In genomic region chr8:57653768-57654125, GRCm38 (mm10) we compare ENCODE assay signal across 8 mouse cellular contexts. TPM values are rescaled to one million over a fixed set of nuclear protein-coding genes. Genes with fewer than 3 reads are reported as not detected.
A peak's percentile ranks its signal among the peaks of the same experiment; 100 is the strongest.
DNase-seq lines count a peak whose midpoint lies in the region; ATAC-seq and TF ChIP-seq lines count a peak whose summit lies in the region.

No protein-coding gene starts in this region.

- H3K4me3 ChIP-seq in heart, adult 2 months = peak overlapping the region; percentile 90
- H3K4me3 ChIP-seq in G1E (ENCODE audit: low read depth, low read length) = peak overlapping the region; percentile 88; the same call in 1 of the 2 replicates
- H3K4me3 ChIP-seq in heart, postnatal 0 days (ENCODE audit: low read depth, low read length) = peak overlapping the region; percentile 91
- peak overlapping the region; percentile 80 for H3K4me3 ChIP-seq in liver, embryonic 15.5 days (replicated peaks)

- no peak for ATAC-seq in G1E (ENCODE audit: extremely low read depth, insufficient number of reproducible peaks, low FRiP score, poor library complexity, severe bottlenecking)
- no peak for ATAC-seq in heart, postnatal 0 days (ENCODE audit: insufficient read depth, low read depth)
- no peak for ATAC-seq in liver, embryonic 15.5 days (ENCODE audit: insufficient read depth)

- no peak overlapping the region for H3K9ac ChIP-seq in heart, adult 2 months (ENCODE audit: low read depth, low read length)
- H3K9ac ChIP-seq in heart, postnatal 0 days (replicated peaks; ENCODE audit: low read depth, low read length) = peak overlapping the region; percentile 84; the same call in 1 of the 2 replicates
- H3K9ac ChIP-seq in liver, embryonic 15.5 days = 0 out of 2 replicates have a peak overlapping the region, but pooled peaks have one; percentile 7

- no peak for DNase-seq in heart, adult 2 months
- DNase-seq in heart, postnatal 4 days = no peak
- DNase-seq in G1E (ENCODE audit: low spot score) = no peak
- DNase-seq in heart, postnatal 0 days (ENCODE audit: low spot score) = no peak
- DNase-seq in spleen, adult 18-20 months = no peak
- DNase-seq in adrenal gland, postnatal 36 days = no peak
- DNase-seq in adrenal gland, postnatal 25 days = no peak

- TF ChIP-seq POLR2A in heart, adult 2 months (IDR thresholded peaks at IDR 0.05; ENCODE audit: insufficient read depth, low read depth, low read length) = no peak

- H3K9me3 ChIP-seq in G1E (replicated peaks) = no peaks in the 10 kb centered on the region
- no peaks in the 10 kb centered on the region for H3K9me3 ChIP-seq in heart, postnatal 0 days (replicated peaks; ENCODE audit: control insufficient read depth, low read length)
- H3K9me3 ChIP-seq in liver, embryonic 15.5 days (replicated peaks) = no peaks in the 10 kb centered on the region

- intact Hi-C loops in heart, adult 2 months (cut with DNase I) = loop anchor here (2.0 to 5.0 kb wide), 4 partner anchors 41 to 226 kb away; no protein-coding TSS in a partner anchor

- no peak for TF ChIP-seq EP300 in heart, adult 2 months (IDR thresholded peaks at IDR 0.05; ENCODE audit: insufficient read depth, low read depth, low read length)
- no peak for TF ChIP-seq EP300 in heart, postnatal 0 days (IDR thresholded peaks at IDR 0.05; ENCODE audit: low read depth)

- H3K4me1 ChIP-seq in heart, adult 2 months (ENCODE audit: control insufficient read depth, insufficient read depth, low read length) = no peaks in the 10 kb centered on the region
- peaks cover 39% of the 10 kb centered on the region for H3K4me1 ChIP-seq in G1E (ENCODE audit: insufficient read depth, low read depth, low read length)
- no peaks in the 10 kb centered on the region for H3K4me1 ChIP-seq in heart, postnatal 0 days (ENCODE audit: control insufficient read depth, insufficient read depth)
- peaks cover 24% of the 10 kb centered on the region for H3K4me1 ChIP-seq in liver, embryonic 15.5 days (replicated peaks)

- TF ChIP-seq CTCF in heart, adult 2 months (IDR thresholded peaks at IDR 0.05) = no peak
- TF ChIP-seq CTCF in G1E (IDR thresholded peaks at IDR 0.05; ENCODE audit: low read depth, low read length) = no peak
- TF ChIP-seq CTCF in heart, postnatal 0 days (IDR thresholded peaks at IDR 0.05; ENCODE audit: low read depth) = no peak

- H3K27me3 ChIP-seq in heart, adult 2 months (ENCODE audit: control insufficient read depth, insufficient read depth, low read length) = no peaks in the 10 kb centered on the region
- no peaks in the 10 kb centered on the region for H3K27me3 ChIP-seq in G1E (ENCODE audit: insufficient read depth, low read length)
- no peaks in the 10 kb centered on the region for H3K27me3 ChIP-seq in heart, postnatal 0 days (ENCODE audit: control insufficient read depth, insufficient read depth, low read length)
- no peaks in the 10 kb centered on the region for H3K27me3 ChIP-seq in liver, embryonic 15.5 days

- 21% methylated on average over 7 of the region's 7 CpGs for WGBS in heart, adult 2 months
- WGBS in heart, postnatal 0 days = 25% methylated on average over 7 of the region's 7 CpGs
- 10% methylated on average over 7 of the region's 7 CpGs for WGBS in liver, embryonic 15.5 days (ENCODE audit: insufficient replicate concordance)

- H3K36me3 ChIP-seq in heart, adult 2 months (ENCODE audit: control insufficient read depth, insufficient read depth, low read length) = no peaks in the 10 kb centered on the region
- H3K36me3 ChIP-seq in G1E (replicated peaks) = no peaks in the 10 kb centered on the region
- H3K36me3 ChIP-seq in heart, postnatal 0 days (replicated peaks; ENCODE audit: control insufficient read depth, insufficient read depth, low read length) = no peaks in the 10 kb centered on the region
- no peaks in the 10 kb centered on the region for H3K36me3 ChIP-seq in liver, embryonic 15.5 days (replicated peaks)

- peaks cover 4% of the 10 kb centered on the region for H3K79me2 ChIP-seq in heart, adult 2 months (replicated peaks; ENCODE audit: control insufficient read depth, insufficient read depth, low read length)

- H3K4me2 ChIP-seq in heart, postnatal 0 days (ENCODE audit: low read depth, low read length) = peak overlapping the region; percentile 88
- peak overlapping the region; percentile 97 for H3K4me2 ChIP-seq in liver, embryonic 15.5 days

- no peak overlapping the region; the same call in 1 of the 2 replicates for H3K27ac ChIP-seq in heart, adult 2 months
- H3K27ac ChIP-seq in heart, postnatal 0 days (ENCODE audit: low read depth) = no peak overlapping the region
- no peak overlapping the region for H3K27ac ChIP-seq in liver, embryonic 15.5 days (replicated peaks)

RNA-seq across cellular contexts. Expression of gene Galnt7, which starts 0.9 kb away (rescaled TPM):
- 1 to 10 TPM; 4.5 to 4.8 TPM for total RNA-seq in heart, adult 2 months (2021)
- 1.7 and 4.3 TPM in 2 replicates for polyA plus RNA-seq in heart, adult 2 months (2012; rRNA removed)
- total RNA-seq in heart, postnatal 4 days (2021) = 1 to 10 TPM; 5.1 to 5.5 TPM
- total RNA-seq in G1E (2014; fragmentation: Nextera tagmentation) (31.2 and 35.0 TPM in 2 replicates), G1E (2017) (14.5 and 19.0 TPM in 2 replicates)
- 2.7 TPM in 2 replicates for polyA plus RNA-seq in G1E (2012)
- total RNA-seq in heart, postnatal 0 days (2014; rRNA removed; ENCODE audit: low replicate concordance) = 7.2 and 10.4 TPM in 2 replicates
- polyA plus RNA-seq in heart, postnatal 0 days (2015; fragmentation: Nextera tagmentation; extraction: Ambion mirVana) = 3.5 and 3.6 TPM in 2 replicates
- 3.5 and 3.8 TPM in 2 replicates for polyA plus RNA-seq in liver, embryonic 15.5 days (2015; fragmentation: Nextera tagmentation; extraction: Ambion mirVana)
- 10 to 100 TPM; 13.5 to 13.6 TPM for total RNA-seq in adrenal gland, postnatal 36 days (2021)
- 15.4 and 17.2 TPM in 2 replicates for total RNA-seq in adrenal gland, postnatal 25 days (2021)
